Mouse (Mus musculus): ENCODE measurements at regions not wholly inside any gene's neighbourhood (a gene's known extent, or its start where the extent isn't known, plus 50 kb on each side); places are given as distances from the start of the nearest gene placed in this dataset.

- Histone ChIP-seq H3K27me3 (replicated peaks) (no peaks in the 10 kb centered on the region), H3K4me3 (no peak overlapping the region), H3K27ac (no peak overlapping the region), H3K4me1 (no peaks in the 10 kb centered on the region), H3K9me3 (no peaks in the 10 kb centered on the region), H3K9ac (no peak overlapping the region), H3K36me3 (replicated peaks) (no peaks in the 10 kb centered on the region), H3K4me2 (no peak overlapping the region)
- ATAC-seq (replicated peaks), result no peak
Measured at GRCm38 (mm10) chr10:74722971-74723370, 244.0 kb upstream of the Gnaz start.

GRCm38 (mm10) chr10:74749446-74749845 lies 217.5 kb upstream of the Gnaz start:
- 83% methylated on average over 2 of the region's 2 CpGs for WGBS

GRCm38 (mm10) chr10:74750879-74751278 lies 216.1 kb upstream of the Gnaz start:
- H3K9ac ChIP-seq, result no peak overlapping the region
- H3K9me3 ChIP-seq, result no peaks in the 10 kb centered on the region
- no peak overlapping the region for H3K4me3 ChIP-seq
- no peaks in the 10 kb centered on the region for H3K27me3 ChIP-seq (replicated peaks)
- no peaks in the 10 kb centered on the region for H3K4me1 ChIP-seq
- ATAC-seq (replicated peaks), result no peak
- H3K4me2 ChIP-seq, result no peak overlapping the region
- H3K27ac ChIP-seq, result no peak overlapping the region
- H3K36me3 ChIP-seq (replicated peaks), result no peaks in the 10 kb centered on the region

More at GRCm38 (mm10) chr10:74749446-74749845, 217.5 kb upstream of the Gnaz start:
- Histone ChIP-seq H3K9me3 (no peaks in the 10 kb centered on the region), H3K9ac (no peak overlapping the region), H3K4me1 (no peaks in the 10 kb centered on the region), H3K27ac (no peak overlapping the region), H3K4me3 (no peak overlapping the region), H3K4me2 (no peak overlapping the region), H3K27me3 (replicated peaks) (no peaks in the 10 kb centered on the region), H3K36me3 (replicated peaks) (no peaks in the 10 kb centered on the region)
- no peak for ATAC-seq (replicated peaks)

GRCm38 (mm10) chr10:74760734-74761133 lies 206.2 kb upstream of the Gnaz start:
- H3K36me3 ChIP-seq (replicated peaks), result no peaks in the 10 kb centered on the region
- H3K4me3 ChIP-seq, result no peak overlapping the region
- WGBS, result 85% methylated on average over 9 of the region's 9 CpGs

GRCm38 (mm10) chr10:74789245-74789644 lies 177.7 kb upstream of the Gnaz start:
- Histone ChIP-seq H3K4me2 (no peak overlapping the region), H3K27me3 (replicated peaks) (no peaks in the 10 kb centered on the region), H3K9ac (no peak overlapping the region), H3K27ac (no peak overlapping the region), H3K36me3 (replicated peaks) (no peaks in the 10 kb centered on the region), H3K4me1 (no peaks in the 10 kb centered on the region), H3K4me3 (no peak overlapping the region), H3K9me3 (no peaks in the 10 kb centered on the region)
- no peak for ATAC-seq (replicated peaks)
- WGBS, result 83% methylated on average over 2 of the region's 2 CpGs

More at GRCm38 (mm10) chr10:74760734-74761133, 206.2 kb upstream of the Gnaz start:
- H3K27me3 ChIP-seq (replicated peaks), result no peaks in the 10 kb centered on the region
- no peak overlapping the region for H3K9ac ChIP-seq
- no peaks in the 10 kb centered on the region for H3K9me3 ChIP-seq
- no peak for ATAC-seq (replicated peaks)
- H3K27ac ChIP-seq, result no peak overlapping the region
- H3K4me2 ChIP-seq, result no peak overlapping the region
- no peaks in the 10 kb centered on the region for H3K4me1 ChIP-seq

GRCm38 (mm10) chr10:74789987-74790386 lies 177.0 kb upstream of the Gnaz start:
- Histone ChIP-seq H3K27me3 (replicated peaks) (no peaks in the 10 kb centered on the region), H3K9ac (no peak overlapping the region), H3K4me1 (no peaks in the 10 kb centered on the region), H3K9me3 (no peaks in the 10 kb centered on the region), H3K36me3 (replicated peaks) (no peaks in the 10 kb centered on the region), H3K27ac (no peak overlapping the region), H3K4me3 (no peak overlapping the region), H3K4me2 (no peak overlapping the region)
- 81% methylated on average over 3 of the region's 3 CpGs for WGBS
- no peak for ATAC-seq (replicated peaks)

- no peak overlapping the region for H3K4me3 ChIP-seq
- no peaks in the 10 kb centered on the region for H3K4me1 ChIP-seq
Measured at GRCm38 (mm10) chr10:74823395-74823794, 143.6 kb upstream of the Gnaz start.

GRCm38 (mm10) chr10:74834359-74834758 lies 132.6 kb upstream of the Gnaz start:
- no peaks in the 10 kb centered on the region for H3K36me3 ChIP-seq (replicated peaks)
- WGBS, result 71% methylated on average over 2 of the region's 2 CpGs

More at GRCm38 (mm10) chr10:74823395-74823794, 143.6 kb upstream of the Gnaz start:
- no peak for ATAC-seq (replicated peaks)
- Histone ChIP-seq H3K4me2 (no peak overlapping the region), H3K9me3 (no peaks in the 10 kb centered on the region), H3K27ac (no peak overlapping the region), H3K27me3 (replicated peaks) (no peaks in the 10 kb centered on the region), H3K9ac (no peak overlapping the region), H3K36me3 (replicated peaks) (no peaks in the 10 kb centered on the region)

GRCm38 (mm10) chr10:74848372-74848771 lies 118.6 kb upstream of the Gnaz start:
- H3K27me3 ChIP-seq (replicated peaks), result no peaks in the 10 kb centered on the region
- no peak overlapping the region for H3K4me3 ChIP-seq
- H3K9ac ChIP-seq, result no peak overlapping the region
- no peak overlapping the region for H3K4me2 ChIP-seq
- no peak overlapping the region for H3K27ac ChIP-seq
- no peaks in the 10 kb centered on the region for H3K36me3 ChIP-seq (replicated peaks)
- peak; percentile 73; the same call in 1 of the 2 replicates for ATAC-seq (replicated peaks)
- WGBS, result 7% methylated on average over 7 of the region's 7 CpGs
- H3K4me1 ChIP-seq, result no peaks in the 10 kb centered on the region
- H3K9me3 ChIP-seq, result no peaks in the 10 kb centered on the region

More at GRCm38 (mm10) chr10:74834359-74834758, 132.6 kb upstream of the Gnaz start:
- ATAC-seq (replicated peaks), result no peak
- Histone ChIP-seq H3K4me1 (no peaks in the 10 kb centered on the region), H3K9me3 (no peaks in the 10 kb centered on the region), H3K4me2 (no peak overlapping the region), H3K27ac (no peak overlapping the region), H3K9ac (no peak overlapping the region), H3K4me3 (no peak overlapping the region), H3K27me3 (replicated peaks) (no peaks in the 10 kb centered on the region)

GRCm38 (mm10) chr10:74854991-74855664 lies 111.8 kb upstream of the Gnaz start:
- ATAC-seq (replicated peaks), result peak; percentile 62; the same call in 1 of the 2 replicates
- no peak overlapping the region for H3K4me3 ChIP-seq
- WGBS, result 41% methylated on average over 4 of the region's 4 CpGs
- H3K36me3 ChIP-seq (replicated peaks), result no peaks in the 10 kb centered on the region
- no peaks in the 10 kb centered on the region for H3K27me3 ChIP-seq (replicated peaks)
- no peak overlapping the region for H3K9ac ChIP-seq
- H3K4me1 ChIP-seq, result no peaks in the 10 kb centered on the region
- H3K9me3 ChIP-seq, result no peaks in the 10 kb centered on the region
- no peak overlapping the region for H3K4me2 ChIP-seq
- no peak overlapping the region for H3K27ac ChIP-seq
